Comparison of ENCODE assay signal across 30 mouse cellular contexts in genomic region chr5:18447665-18448329, GRCm38 (mm10).
DNase-seq lines count a peak whose midpoint lies in the region; ATAC-seq lines count a peak whose summit lies in the region.
"Had no signal": no experiment of that assay in that cellular context is flagged by ENCODE, and none has a peak within 500 bp of the region (broad histone marks: within the 10 kb centered on the region; RNA-seq: fewer than 3 reads in every experiment).

No protein-coding gene starts in this region.

- H3K9me3 ChIP-seq in forebrain, embryonic 13.5 days (replicated peaks), result no peaks in the 10 kb centered on the region
- H3K9me3 ChIP-seq in forebrain, embryonic 12.5 days, result no peaks in the 10 kb centered on the region
- no peaks in the 10 kb centered on the region for H3K9me3 ChIP-seq in hindbrain, embryonic 14.5 days (ENCODE audit: control insufficient read depth, low read length)
- no peaks in the 10 kb centered on the region for H3K9me3 ChIP-seq in hindbrain, embryonic 16.5 days (ENCODE audit: control insufficient read depth, low read length)
- no peaks in the 10 kb centered on the region for H3K9me3 ChIP-seq in midbrain, embryonic 12.5 days
- no peaks in the 10 kb centered on the region for H3K9me3 ChIP-seq in midbrain, embryonic 10.5 days (replicated peaks)
- H3K9me3 ChIP-seq in midbrain, embryonic 16.5 days (replicated peaks; ENCODE audit: control insufficient read depth, low read length, poor library complexity, severe bottlenecking), result no peaks in the 10 kb centered on the region
- H3K9me3 ChIP-seq: heart, embryonic 13.5 days; limb, embryonic 15.5 days; liver, embryonic 13.5 days; neural tube, embryonic 12.5 days had no signal

- DNase-seq in hindbrain, embryonic 14.5 days (ENCODE audit: low spot score), result no peak
- DNase-seq in midbrain, embryonic 10.5 days (ENCODE audit: low spot score), result no peak
- DNase-seq in kidney, adult 11 months, result no peak
- DNase-seq: adrenal gland, postnatal 14 days; cerebellum, adult 11 months; cerebellum, adult 9-10 months; cerebellum, postnatal 36 days; gastrocnemius, adult 2 months; heart, postnatal 10 days; kidney, adult 2 months; kidney, postnatal 36 days; liver, embryonic 13.5 days; lung, adult 18-20 months; lung, postnatal 10 days; right cerebral cortex, adult 18-20 months; thymus, adult 2 months; thymus, postnatal 36 days had no signal

- H3K4me3 ChIP-seq in forebrain, embryonic 13.5 days, result no peak overlapping the region
- H3K4me3 ChIP-seq in forebrain, embryonic 12.5 days (replicated peaks), result no peak overlapping the region
- H3K4me3 ChIP-seq in hindbrain, embryonic 14.5 days (replicated peaks; ENCODE audit: low read length), result no peak overlapping the region
- no peak overlapping the region for H3K4me3 ChIP-seq in hindbrain, embryonic 16.5 days (ENCODE audit: low read length)
- no peak overlapping the region for H3K4me3 ChIP-seq in midbrain, embryonic 12.5 days
- no peak overlapping the region for H3K4me3 ChIP-seq in midbrain, embryonic 10.5 days
- H3K4me3 ChIP-seq in midbrain, embryonic 16.5 days (ENCODE audit: low read depth, low read length), result no peak overlapping the region
- H3K4me3 ChIP-seq: erythroblast, embryonic 14.5 days; gastrocnemius, adult 2 months; heart, embryonic 13.5 days; layer of hippocampus, adult 2 months; left cerebral cortex, adult 2 months; limb, embryonic 15.5 days; liver, embryonic 13.5 days; myocyte; neural tube, embryonic 12.5 days had no signal

- WGBS in forebrain, embryonic 13.5 days, result 95% methylated on average over 14 of the region's 14 CpGs
- 90% methylated on average over 14 of the region's 14 CpGs for WGBS in forebrain, embryonic 12.5 days
- WGBS in hindbrain, embryonic 14.5 days, result 95% methylated on average over 14 of the region's 14 CpGs
- 94% methylated on average over 14 of the region's 14 CpGs for WGBS in hindbrain, embryonic 16.5 days
- 88% methylated on average over 14 of the region's 14 CpGs for WGBS in midbrain, embryonic 12.5 days
- WGBS in midbrain, embryonic 10.5 days, result 94% methylated on average over 14 of the region's 14 CpGs
- 93% methylated on average over 14 of the region's 14 CpGs for WGBS in midbrain, embryonic 16.5 days

- peak; percentile 38 for ATAC-seq in forebrain, embryonic 13.5 days
- no peak for ATAC-seq in forebrain, embryonic 12.5 days (ENCODE audit: low FRiP score)
- ATAC-seq in hindbrain, embryonic 14.5 days (ENCODE audit: low FRiP score), result 0 out of 2 replicates have a peak, but pooled peaks have one; percentile 35
- ATAC-seq in hindbrain, embryonic 16.5 days, result no peak; the same call in 1 of the 2 replicates
- peak; percentile 7; the same call in 1 of the 2 replicates for ATAC-seq in midbrain, embryonic 12.5 days (ENCODE audit: low FRiP score, low read depth)
- peak; percentile 61; the same call in 1 of the 2 replicates for ATAC-seq in midbrain, embryonic 16.5 days
- ATAC-seq: forebrain, embryonic 16.5 days had no signal

- H3K27me3 ChIP-seq in forebrain, embryonic 13.5 days, result no peaks in the 10 kb centered on the region
- H3K27me3 ChIP-seq in forebrain, embryonic 12.5 days, result no peaks in the 10 kb centered on the region
- H3K27me3 ChIP-seq in hindbrain, embryonic 14.5 days (ENCODE audit: control insufficient read depth, insufficient read depth, low read length), result no peaks in the 10 kb centered on the region
- no peaks in the 10 kb centered on the region for H3K27me3 ChIP-seq in hindbrain, embryonic 16.5 days (replicated peaks; ENCODE audit: control insufficient read depth, insufficient read depth, low read length)
- H3K27me3 ChIP-seq in midbrain, embryonic 12.5 days, result no peaks in the 10 kb centered on the region
- H3K27me3 ChIP-seq in midbrain, embryonic 10.5 days (ENCODE audit: low read depth, poor library complexity, severe bottlenecking), result no peaks in the 10 kb centered on the region
- no peaks in the 10 kb centered on the region for H3K27me3 ChIP-seq in midbrain, embryonic 16.5 days (ENCODE audit: control insufficient read depth, insufficient read depth, low read depth, low read length)
- H3K27me3 ChIP-seq: heart, embryonic 13.5 days; limb, embryonic 15.5 days; liver, embryonic 13.5 days; neural tube, embryonic 12.5 days had no signal

- no peak overlapping the region for H3K27ac ChIP-seq in forebrain, embryonic 13.5 days
- H3K27ac ChIP-seq in forebrain, embryonic 12.5 days, result no peak overlapping the region
- no peak overlapping the region for H3K27ac ChIP-seq in hindbrain, embryonic 14.5 days
- no peak overlapping the region for H3K27ac ChIP-seq in hindbrain, embryonic 16.5 days (ENCODE audit: low read depth, low read length)
- no peak overlapping the region for H3K27ac ChIP-seq in midbrain, embryonic 12.5 days (replicated peaks)
- H3K27ac ChIP-seq in midbrain, embryonic 10.5 days (replicated peaks), result no peak overlapping the region
- no peak overlapping the region for H3K27ac ChIP-seq in midbrain, embryonic 16.5 days (ENCODE audit: low read length)
- H3K27ac ChIP-seq: gastrocnemius, adult 2 months; heart, embryonic 13.5 days; layer of hippocampus, adult 2 months; left cerebral cortex, adult 2 months; limb, embryonic 15.5 days; liver, embryonic 13.5 days; neural tube, embryonic 12.5 days had no signal

- H3K4me2 ChIP-seq in forebrain, embryonic 13.5 days, result no peak overlapping the region
- H3K4me2 ChIP-seq in forebrain, embryonic 12.5 days, result no peak overlapping the region
- no peak overlapping the region for H3K4me2 ChIP-seq in hindbrain, embryonic 14.5 days (replicated peaks)
- no peak overlapping the region for H3K4me2 ChIP-seq in hindbrain, embryonic 16.5 days (ENCODE audit: low read length)
- no peak overlapping the region for H3K4me2 ChIP-seq in midbrain, embryonic 12.5 days (replicated peaks)
- H3K4me2 ChIP-seq in midbrain, embryonic 16.5 days (ENCODE audit: low read length), result no peak overlapping the region
- H3K4me2 ChIP-seq: heart, embryonic 13.5 days; limb, embryonic 15.5 days; liver, embryonic 13.5 days; neural tube, embryonic 12.5 days had no signal

- no peaks in the 10 kb centered on the region for H3K4me1 ChIP-seq in forebrain, embryonic 13.5 days
- no peaks in the 10 kb centered on the region for H3K4me1 ChIP-seq in forebrain, embryonic 12.5 days
- H3K4me1 ChIP-seq in hindbrain, embryonic 14.5 days (replicated peaks; ENCODE audit: control insufficient read depth, insufficient read depth, low read length), result no peaks in the 10 kb centered on the region
- H3K4me1 ChIP-seq in hindbrain, embryonic 16.5 days (ENCODE audit: control insufficient read depth, insufficient read depth, low read depth, low read length), result no peaks in the 10 kb centered on the region
- H3K4me1 ChIP-seq in midbrain, embryonic 12.5 days, result no peaks in the 10 kb centered on the region
- no peaks in the 10 kb centered on the region for H3K4me1 ChIP-seq in midbrain, embryonic 10.5 days
- H3K4me1 ChIP-seq in midbrain, embryonic 16.5 days (ENCODE audit: control insufficient read depth, insufficient read depth, low read length), result no peaks in the 10 kb centered on the region
- H3K4me1 ChIP-seq: heart, embryonic 13.5 days; limb, embryonic 15.5 days; liver, embryonic 13.5 days; neural tube, embryonic 12.5 days had no signal

- no peak overlapping the region for H3K9ac ChIP-seq in forebrain, embryonic 13.5 days
- H3K9ac ChIP-seq in forebrain, embryonic 12.5 days, result no peak overlapping the region
- no peak overlapping the region for H3K9ac ChIP-seq in hindbrain, embryonic 14.5 days
- H3K9ac ChIP-seq in hindbrain, embryonic 16.5 days (ENCODE audit: low read depth, low read length), result no peak overlapping the region
- no peak overlapping the region for H3K9ac ChIP-seq in midbrain, embryonic 12.5 days (replicated peaks)
- H3K9ac ChIP-seq in midbrain, embryonic 16.5 days (ENCODE audit: low read depth, low read length), result no peak overlapping the region
- H3K9ac ChIP-seq: heart, embryonic 13.5 days; limb, embryonic 15.5 days; liver, embryonic 13.5 days; neural tube, embryonic 12.5 days had no signal

- H3K36me3 ChIP-seq in forebrain, embryonic 13.5 days (ENCODE audit: poor library complexity, severe bottlenecking), result no peaks in the 10 kb centered on the region
- H3K36me3 ChIP-seq in forebrain, embryonic 12.5 days (replicated peaks), result no peaks in the 10 kb centered on the region
- no peaks in the 10 kb centered on the region for H3K36me3 ChIP-seq in hindbrain, embryonic 14.5 days (replicated peaks; ENCODE audit: control insufficient read depth, insufficient read depth)
- H3K36me3 ChIP-seq in hindbrain, embryonic 16.5 days (ENCODE audit: control insufficient read depth, insufficient read depth, low read length), result no peaks in the 10 kb centered on the region
- H3K36me3 ChIP-seq in midbrain, embryonic 12.5 days, result no peaks in the 10 kb centered on the region
- H3K36me3 ChIP-seq in midbrain, embryonic 10.5 days, result no peaks in the 10 kb centered on the region
- H3K36me3 ChIP-seq in midbrain, embryonic 16.5 days (ENCODE audit: control insufficient read depth, insufficient read depth, low read length), result no peaks in the 10 kb centered on the region
- H3K36me3 ChIP-seq: heart, embryonic 13.5 days; limb, embryonic 15.5 days; liver, embryonic 13.5 days; neural tube, embryonic 12.5 days had no signal

Comparison
In these comparisons a context has a peak if more than half of its experiments do, and no peak if none do; other contexts are left out.
1. ATAC-seq: peak in forebrain, embryonic 13.5 days (single experiment), hindbrain, embryonic 14.5 days (single experiment), midbrain, embryonic 12.5 days (single experiment) and midbrain, embryonic 16.5 days (single experiment); none in forebrain, embryonic 12.5 days (single experiment) and hindbrain, embryonic 16.5 days (single experiment).